ENCODE assay signal across 8 mouse cellular contexts in the genomic region with DNA sequence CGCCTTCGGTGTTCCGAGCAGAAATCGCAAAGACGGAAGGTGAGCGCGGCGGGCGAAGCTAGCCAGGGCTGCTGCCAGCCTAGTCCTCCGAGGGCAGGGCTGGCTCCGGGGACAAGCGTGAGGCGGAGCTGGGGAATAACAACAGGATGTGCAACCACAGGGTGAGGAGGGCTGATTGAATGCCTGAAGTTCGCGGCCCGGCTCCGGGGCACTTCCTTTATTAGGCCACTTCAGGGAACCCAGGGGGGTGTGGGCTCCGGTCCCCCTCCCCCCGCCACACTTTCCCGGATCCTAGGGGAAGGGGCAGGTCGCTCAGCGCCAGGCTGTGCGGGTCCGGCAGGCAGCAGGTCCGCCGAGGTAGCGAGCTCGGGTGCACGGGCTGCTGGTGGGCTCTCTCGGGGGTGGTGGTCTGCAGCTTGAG. TPM values are rescaled to one million over a fixed set of nuclear protein-coding genes. Genes with fewer than 3 reads are reported as not detected.
DNase-seq lines count a peak whose midpoint lies in the region; ATAC-seq and TF ChIP-seq lines count a peak whose summit lies in the region.

No protein-coding gene starts in this region.

- CTCF ChIA-PET in Patski (lab: Charles Lee) = interaction anchor here (0.8 to 1.6 kb wide), 4 partner anchors 15 to 711 kb away, joined by 3 read pairs; no protein-coding TSS in a partner anchor

- WGBS in heart, embryonic 14.5 days = under 1% methylated on average over 25 of the region's 30 CpGs
- WGBS in heart, postnatal 0 days = under 1% methylated on average over 29 of the region's 30 CpGs
- WGBS in lung, postnatal 0 days = under 1% methylated on average over 27 of the region's 30 CpGs

- H3K27ac ChIP-seq in heart, embryonic 14.5 days (replicated peaks in 1 of 2; ENCODE audit: control insufficient read depth in 1 of 2, insufficient read depth in 1 of 2, low read depth in 2 of 2, low read length in 2 of 2) = peak overlapping the region; percentile 99 to 100
- H3K27ac ChIP-seq in heart, postnatal 0 days (ENCODE audit: low read depth) = peak overlapping the region; percentile 100
- H3K27ac ChIP-seq in lung, postnatal 0 days (ENCODE audit: low read length) = peak overlapping the region; percentile 99

- H3K4me2 ChIP-seq in heart, embryonic 14.5 days (ENCODE audit: low read length) = peak overlapping the region; percentile 88
- peak overlapping the region; percentile 96 for H3K4me2 ChIP-seq in heart, postnatal 0 days (ENCODE audit: low read depth, low read length)
- H3K4me2 ChIP-seq in lung, postnatal 0 days (replicated peaks; ENCODE audit: low read depth, low read length) = peak overlapping the region; percentile 83

- in situ Hi-C loops in Patski (cut with MboI; ENCODE audit: low pct_unique_long_range_greater_than_20kb) = loop anchor here (5.0 to 10.0 kb wide), 5 partner anchors 549 to 1219 kb away; no protein-coding TSS in a partner anchor

- H3K9me3 ChIP-seq in heart, embryonic 14.5 days (ENCODE audit: control insufficient read depth, low read length) = no peaks in the 10 kb centered on the region
- no peaks in the 10 kb centered on the region for H3K9me3 ChIP-seq in heart, postnatal 0 days (replicated peaks; ENCODE audit: control insufficient read depth, low read length)
- no peaks in the 10 kb centered on the region for H3K9me3 ChIP-seq in lung, postnatal 0 days (ENCODE audit: low read length)

- TF ChIP-seq EP300 in heart, postnatal 0 days (IDR thresholded peaks at IDR 0.05; ENCODE audit: low read depth) = no peak
- TF ChIP-seq EP300 in lung, postnatal 0 days (IDR thresholded peaks at IDR 0.05) = no peak; the same call in 1 of the 2 replicates

- no peak for TF ChIP-seq CTCF in Patski (IDR thresholded peaks at IDR 0.05)
- TF ChIP-seq CTCF in heart, postnatal 0 days (IDR thresholded peaks at IDR 0.05; ENCODE audit: low read depth) = no peak
- TF ChIP-seq CTCF in lung, postnatal 0 days (IDR thresholded peaks at IDR 0.05) = no peak

- POLR2A ChIA-PET in Patski (lab: Charles Lee) = interaction anchor here (0.5 to 3.2 kb wide), 7 partner anchors 9 to 226 kb away, joined by 3 to 11 read pairs (median 3); no protein-coding TSS in a partner anchor

- H3K9ac ChIP-seq in heart, embryonic 14.5 days (ENCODE audit: low read length) = peak overlapping the region; percentile 97
- H3K9ac ChIP-seq in heart, postnatal 0 days (replicated peaks; ENCODE audit: low read depth, low read length) = peak overlapping the region; percentile 97
- H3K9ac ChIP-seq in lung, postnatal 0 days (replicated peaks; ENCODE audit: low read depth) = peak overlapping the region; percentile 91

- ATAC-seq in heart, embryonic 14.5 days (ENCODE audit: insufficient number of reproducible peaks, insufficient read depth, low FRiP score, low read depth) = peak; percentile 35
- peak; percentile 9 for ATAC-seq in Patski
- peak; percentile 46 for ATAC-seq in heart, postnatal 0 days (ENCODE audit: insufficient read depth, low read depth)
- ATAC-seq in lung, postnatal 0 days = peak; percentile 58

- H3K36me3 ChIP-seq in heart, embryonic 14.5 days (ENCODE audit: control insufficient read depth, insufficient read depth, low read length) = no peaks in the 10 kb centered on the region
- H3K36me3 ChIP-seq in heart, postnatal 0 days (replicated peaks; ENCODE audit: control insufficient read depth, insufficient read depth, low read length) = no peaks in the 10 kb centered on the region
- no peaks in the 10 kb centered on the region for H3K36me3 ChIP-seq in lung, postnatal 0 days (ENCODE audit: insufficient read depth, low read length)

- H3K4me3 ChIP-seq in heart, embryonic 14.5 days (ENCODE audit: control insufficient read depth in 1 of 2, insufficient read depth in 1 of 2, low read depth in 1 of 2, low read length in 2 of 2) = peak overlapping the region; percentile 94 to 97
- peak overlapping the region; percentile 93 for H3K4me3 ChIP-seq in heart, postnatal 0 days (ENCODE audit: low read depth, low read length)
- peak overlapping the region; percentile 89 for H3K4me3 ChIP-seq in lung, postnatal 0 days (ENCODE audit: low read depth, low read length)

- peaks cover 12 to 33% of the 10 kb centered on the region in 2 experiments for H3K4me1 ChIP-seq in heart, embryonic 14.5 days (ENCODE audit: control insufficient read depth in 2 of 2, insufficient read depth in 2 of 2, low read length in 2 of 2)
- H3K4me1 ChIP-seq in heart, postnatal 0 days (ENCODE audit: control insufficient read depth, insufficient read depth) = peaks cover 21% of the 10 kb centered on the region
- no peaks in the 10 kb centered on the region; the same call in 1 of the 2 replicates for H3K4me1 ChIP-seq in lung, postnatal 0 days (ENCODE audit: insufficient read depth, low read depth, low read length)

- no peak for DNase-seq in heart, adult 11 months
- peak; percentile 38 for DNase-seq in Patski (ENCODE audit: low read depth, low spot score)
- DNase-seq in heart, postnatal 0 days (ENCODE audit: low spot score) = peak; percentile 50
- DNase-seq in lung, postnatal 0 days (ENCODE audit: low spot score) = peak; percentile 83
- DNase-seq in testis, postnatal 14 days (ENCODE audit: low spot score) = peak; percentile 53
- DNase-seq in right cerebral cortex, adult 2 months (ENCODE audit: low spot score in 2 of 2) = no peak
- DNase-seq in cerebellum, adult 11-12 months = no peak

- no peaks in the 10 kb centered on the region for H3K27me3 ChIP-seq in heart, embryonic 14.5 days (ENCODE audit: control insufficient read depth, insufficient read depth, low read length)
- no peaks in the 10 kb centered on the region for H3K27me3 ChIP-seq in Patski
- no peaks in the 10 kb centered on the region for H3K27me3 ChIP-seq in heart, postnatal 0 days (ENCODE audit: control insufficient read depth, insufficient read depth, low read length)
- no peaks in the 10 kb centered on the region for H3K27me3 ChIP-seq in lung, postnatal 0 days (replicated peaks; ENCODE audit: insufficient read depth, low read length)

RNA-seq across cellular contexts. Expression of a gene that starts 0.4 kb away (rescaled TPM):
- 34.8 and 37.2 TPM in 2 replicates for polyA plus RNA-seq in heart, embryonic 14.5 days (2014; fragmentation: Nextera tagmentation; extraction: Ambion mirVana)
- polyA plus RNA-seq in Patski (2021) = 163 TPM
- total RNA-seq in heart, postnatal 0 days (2014; rRNA removed; ENCODE audit: low replicate concordance) = 57.6 and 63.6 TPM in 2 replicates
- polyA plus RNA-seq in heart, postnatal 0 days (2015; fragmentation: Nextera tagmentation; extraction: Ambion mirVana) = 15.8 and 23.1 TPM in 2 replicates
- polyA plus RNA-seq in lung, postnatal 0 days (2015; fragmentation: Nextera tagmentation; extraction: Ambion mirVana) = 53.4 and 57.9 TPM in 2 replicates

Comparison
In these comparisons a context has a peak if more than half of its experiments do, and no peak if none do; other contexts are left out.
1. DNase-seq: peak in Patski (single experiment), heart, postnatal 0 days (single experiment), lung, postnatal 0 days (single experiment) and testis, postnatal 14 days (single experiment); none in heart, adult 11 months (single experiment), right cerebral cortex, adult 2 months (0 of 2) and cerebellum, adult 11-12 months (single experiment).
2. Peak in every context shown above with its lines, with median percentiles within 50 percentile points of each other: ATAC-seq, H3K27ac ChIP-seq, H3K4me2 ChIP-seq, H3K4me3 ChIP-seq and H3K9ac ChIP-seq.